Mouse (Mus musculus): ENCODE results near the gene Btbd35f13. TPM values are rescaled to one million over a fixed set of nuclear protein-coding genes. Genes with fewer than 3 reads are reported as not detected.

The Btbd35f13 gene
- not detected for polyA plus RNA-seq (2017; shearing (Covaris generic))

DNA sequence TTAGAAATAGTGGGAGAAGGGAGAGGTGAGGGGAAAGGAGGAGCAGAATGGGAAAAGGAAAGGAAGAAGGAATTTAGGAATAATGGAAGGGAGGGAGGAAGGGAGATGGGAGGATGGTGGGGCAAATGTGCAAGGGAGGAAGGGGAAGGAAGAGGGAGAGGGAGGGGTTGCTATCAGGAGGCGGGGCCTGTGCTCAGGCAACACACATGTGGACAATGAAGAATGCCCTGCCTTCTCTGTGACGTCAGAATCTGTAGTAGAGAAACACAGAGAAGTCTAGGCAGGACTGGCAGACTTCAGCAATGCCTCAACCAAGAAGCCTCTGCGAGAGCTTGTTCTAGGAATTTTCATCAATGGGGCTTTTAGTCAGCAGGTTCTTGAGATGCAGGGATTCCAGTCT lies at the start of gene Btbd35f13:
Gene Btbd35f13, plus strand, starts transcription at position 301 of the 400 bp plus-strand sequence.

DNA sequence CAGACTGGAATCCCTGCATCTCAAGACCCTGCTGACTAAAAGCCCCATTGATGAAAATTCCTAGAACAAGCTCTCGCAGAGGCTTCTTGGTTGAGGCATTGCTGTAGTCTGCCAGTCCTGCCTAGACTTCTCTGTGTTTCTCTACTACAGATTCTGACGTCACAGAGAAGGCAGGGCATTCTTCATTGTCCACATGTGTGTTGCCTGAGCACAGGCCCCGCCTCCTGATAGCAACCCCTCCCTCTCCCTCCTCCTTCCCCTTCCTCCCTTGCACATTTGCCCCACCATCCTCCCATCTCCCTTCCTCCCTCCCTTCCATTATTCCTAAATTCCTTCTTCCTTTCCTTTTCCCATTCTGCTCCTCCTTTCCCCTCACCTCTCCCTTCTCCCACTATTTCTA lies 45.3 kb downstream of the Btbd35f13 start, which contains the start of gene Btbd35f14:
Gene Btbd35f14, minus strand, starts transcription at position 101 of the 400 bp plus-strand sequence.

Other genes starting within 250 kb of the Btbd35f13 start
- not detected for gene Btbd35f15, start 79.9 kb upstream of the Btbd35f13 start, polyA plus RNA-seq (2017; shearing (Covaris generic))
- gene Btbd35f14, start 45.2 kb downstream of the Btbd35f13 start, polyA plus RNA-seq (2017; shearing (Covaris generic)) = not detected